Comparison of ENCODE assay signal across 17 mouse cellular contexts in the genomic region with DNA sequence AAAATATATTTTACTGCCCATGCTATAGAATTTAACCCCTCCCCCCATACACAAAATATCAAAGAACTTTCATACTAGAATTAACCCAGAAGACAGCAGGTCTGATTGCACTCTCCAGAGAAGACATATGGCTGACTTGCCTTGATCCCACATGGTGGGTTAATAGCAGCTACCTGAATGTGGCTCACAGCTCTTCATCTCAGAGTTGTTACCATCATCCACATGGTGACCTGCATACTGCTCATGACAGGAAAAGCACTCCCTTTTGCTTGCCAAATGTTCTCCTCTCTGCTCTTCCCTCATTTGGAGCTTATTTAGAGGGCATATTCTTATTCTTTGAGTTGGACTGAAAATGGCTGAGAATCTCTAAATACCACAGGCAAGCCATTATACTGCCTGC.
DNase-seq lines count a peak whose midpoint lies in the region; ATAC-seq lines count a peak whose summit lies in the region.
"Had no signal": no experiment of that assay in that cellular context is flagged by ENCODE, and none has a peak within 500 bp of the region (broad histone marks: within the 10 kb centered on the region; RNA-seq: fewer than 3 reads in every experiment).

No protein-coding gene starts in this region.

- DNase-seq in cerebellum, postnatal 4 days (ENCODE audit: low spot score in 2 of 2): no peak
- DNase-seq in cerebellum, adult 9-10 months: peak; percentile 36
- DNase-seq in cerebellum, adult 11 months: no peak
- peak; percentile 4 for DNase-seq in R1 (ENCODE audit: low read depth, low spot score)
- no peak for DNase-seq in left cerebral cortex, postnatal 25 days (ENCODE audit: low spot score in 2 of 2)
- DNase-seq: adrenal gland, adult 2 months; adrenal gland, postnatal 10 days; adrenal gland, postnatal 25 days; B cell, adult 2 months; cerebellum, adult 18-20 months; embryo, embryonic 11 days; gastrocnemius, adult 2 months had no signal

- intact Hi-C loops in left cerebral cortex, postnatal 25 days (cut with DNase I): no loop called here

- peak; percentile 58; the same call in 1 of the 2 replicates for ATAC-seq in cerebellum, adult (ENCODE audit: insufficient number of reproducible peaks, low FRiP score, low TSS enrichment)
- ATAC-seq: CD4-positive, CD25-positive, alpha-beta regulatory T cell, adult 4 months; forebrain, embryonic 14.5 days; forebrain, embryonic 16.5 days; Patski had no signal

Comparison
In these comparisons a context has a peak if more than half of its experiments do, and no peak if none do; other contexts are left out.
1. DNase-seq: peak in cerebellum, adult 9-10 months (single experiment) and R1 (single experiment); none in cerebellum, postnatal 4 days (0 of 2), cerebellum, adult 11 months (single experiment) and left cerebral cortex, postnatal 25 days (0 of 2).